Mouse (Mus musculus) hindbrain, embryonic 10.5 days (tissue): ENCODE results near the gene Cdyl. TPM values are rescaled to one million over a fixed set of nuclear protein-coding genes. Genes with fewer than 3 reads are reported as not detected.
A peak's percentile ranks its signal among the peaks of the same experiment; 100 is the strongest.
"Not testable (repeated sequence)": the region's sequence is repeated elsewhere in the genome, so short reads cannot be mapped to it uniquely, and the experiment has no call there.

Source experiments
- DNase-seq: peaks from one replicate; pipeline ENCODE4 v3.0.0-alpha.2; 2017; ENCODE audit warnings: low spot score
- H3K27ac ChIP-seq: fragments of 300-500 bp; sonication (generic); 2 replicates; pipeline ENCODE4 v1.5.1; 2016; ENCODE audit warnings: mild to moderate bottlenecking, moderate library complexity
- H3K27me3 ChIP-seq: fragments of 300-500 bp; sonication (generic); 2 replicates; pipeline ENCODE4 v1.6.1; 2016; ENCODE audit warnings: mild to moderate bottlenecking; ENCODE audit not compliant: poor library complexity, insufficient read depth, severe bottlenecking
- H3K36me3 ChIP-seq: fragments of 300-500 bp; sonication (generic); 2 replicates; pipeline ENCODE4 v1.6.1; 2016; ENCODE audit warnings: mild to moderate bottlenecking, moderate library complexity
- H3K4me1 ChIP-seq: fragments of 300-500 bp; sonication (generic); replicated peaks from 2 replicates; pipeline ENCODE4 v1.6.1; 2016; ENCODE audit warnings: mild to moderate bottlenecking
- H3K4me3 ChIP-seq: fragments of 300-500 bp; sonication (generic); 2 replicates; pipeline ENCODE4 v1.5.1; 2016; ENCODE audit warnings: mild to moderate bottlenecking, moderate library complexity
- H3K9me3 ChIP-seq: fragments of 300-500 bp; sonication (generic); 2 replicates; pipeline ENCODE4 v1.6.1; 2016; ENCODE audit warnings: mild to moderate bottlenecking, moderate library complexity
- WGBS: fragments of 180-500 bp; shearing (Covaris S2); methylation state at CpG from one replicate; pipeline ENCODE4 v1.1.7; 2016; 5-methylcytosine and 5-hydroxymethylcytosine counted together
- polyA plus RNA-seq: library from polyadenylated mRNA; unstranded; fragments of >200 nt; fragmentation: Nextera tagmentation; extraction: Ambion mirVana; gene quantifications from 2 replicates; pipeline ENCODE4 v1.2.1, GENCODE M21; 2016

Cdyl gene
- polyA plus RNA-seq, 1 experiment from 2014 or later, result 11.4 TPM

GRCm38 (mm10) chr13:35813348-35814127 lies 153.9 kb downstream of the Cdyl start:
- Histone ChIP-seq H3K27me3 (no peaks in the 10 kb centered on the region), H3K27ac (no peak overlapping the region), H3K4me3 (no peak overlapping the region), H3K36me3 (peaks cover 28% of the 10 kb centered on the region), H3K9me3 (no peaks in the 10 kb centered on the region), H3K4me1 (peaks cover 16% of the 10 kb centered on the region)
- DNase-seq, result no peak
- WGBS, result 89% methylated on average over 7 of the region's 7 CpGs

- 96% methylated on average over 8 of the region's 8 CpGs for WGBS
- no peak for DNase-seq
These were observed 155.6 kb downstream of the Cdyl start for GRCm38 (mm10) chr13:35815205-35815726.

GRCm38 (mm10) chr13:35815782-35816368 lies 156.2 kb downstream of the Cdyl start:
- Histone ChIP-seq H3K4me3 (no peak overlapping the region), H3K27me3 (no peaks in the 10 kb centered on the region), H3K27ac (no peak overlapping the region), H3K36me3 (peaks cover 47% of the 10 kb centered on the region), H3K4me1 (peaks cover 16% of the 10 kb centered on the region), H3K9me3 (no peaks in the 10 kb centered on the region)
- WGBS, result 94% methylated on average over 16 of the region's 16 CpGs
- no peak for DNase-seq

More at GRCm38 (mm10) chr13:35815205-35815726, 155.6 kb downstream of the Cdyl start:
- Histone ChIP-seq H3K4me1 (peaks cover 16% of the 10 kb centered on the region), H3K4me3 (no peak overlapping the region), H3K36me3 (peaks cover 44% of the 10 kb centered on the region), H3K27ac (no peak overlapping the region), H3K27me3 (no peaks in the 10 kb centered on the region), H3K9me3 (no peaks in the 10 kb centered on the region)

- Histone ChIP-seq H3K27me3 (no peaks in the 10 kb centered on the region), H3K36me3 (peaks cover 47% of the 10 kb centered on the region), H3K27ac (no peak overlapping the region), H3K4me3 (no peak overlapping the region), H3K4me1 (peaks cover 1% of the 10 kb centered on the region; the same call in 1 of the 2 replicates), H3K9me3 (no peaks in the 10 kb centered on the region)
- DNase-seq, result no peak
- 71% methylated on average over 3 of the region's 3 CpGs for WGBS
These were observed 158.0 kb downstream of the Cdyl start for GRCm38 (mm10) chr13:35817626-35818025.

GRCm38 (mm10) chr13:35818060-35818459 lies 158.4 kb downstream of the Cdyl start:
- WGBS, result 96% methylated on average over 4 of the region's 4 CpGs
- H3K36me3 ChIP-seq, result peaks cover 47% of the 10 kb centered on the region
- no peaks in the 10 kb centered on the region for H3K4me1 ChIP-seq
- no peaks in the 10 kb centered on the region for H3K27me3 ChIP-seq
- no peaks in the 10 kb centered on the region for H3K9me3 ChIP-seq
- H3K4me3 ChIP-seq, result no peak overlapping the region
- no peak overlapping the region for H3K27ac ChIP-seq
- DNase-seq, result no peak

GRCm38 (mm10) chr13:35821821-35822454 lies 162.3 kb downstream of the Cdyl start:
- DNase-seq, result no peak
- no peaks in the 10 kb centered on the region for H3K4me1 ChIP-seq
- H3K27ac ChIP-seq, result no peak overlapping the region
- H3K36me3 ChIP-seq, result peaks cover 65% of the 10 kb centered on the region
- no peak overlapping the region for H3K4me3 ChIP-seq
- H3K9me3 ChIP-seq, result no peaks in the 10 kb centered on the region
- WGBS, result 86% methylated on average over 10 of the region's 10 CpGs
- no peaks in the 10 kb centered on the region for H3K27me3 ChIP-seq

GRCm38 (mm10) chr13:35822795-35823194 lies 163.2 kb downstream of the Cdyl start:
- Histone ChIP-seq H3K36me3 (peaks cover 61% of the 10 kb centered on the region), H3K27me3 (no peaks in the 10 kb centered on the region), H3K4me3 (no peak overlapping the region), H3K27ac (no peak overlapping the region), H3K9me3 (no peaks in the 10 kb centered on the region), H3K4me1 (no peaks in the 10 kb centered on the region)
- no peak for DNase-seq
- 92% methylated on average over 8 of the region's 8 CpGs for WGBS

GRCm38 (mm10) chr13:35825639-35826038 lies 166.0 kb downstream of the Cdyl start:
- H3K4me1 ChIP-seq, result no peaks in the 10 kb centered on the region
- 91% methylated on average over 2 of the region's 2 CpGs for WGBS
- no peak for DNase-seq

GRCm38 (mm10) chr13:35832676-35833075 lies 173.0 kb downstream of the Cdyl start:
- WGBS, result 76% methylated on average over 6 of the region's 6 CpGs
- H3K36me3 ChIP-seq, result 0 out of 2 replicates have a peak, but pooled peaks cover 4% of the 10 kb centered on the region
- no peaks in the 10 kb centered on the region for H3K9me3 ChIP-seq
- no peaks in the 10 kb centered on the region for H3K27me3 ChIP-seq
- peaks cover 14% of the 10 kb centered on the region for H3K4me1 ChIP-seq
- no peak for DNase-seq
- no peak overlapping the region for H3K27ac ChIP-seq
- no peak overlapping the region for H3K4me3 ChIP-seq

More at GRCm38 (mm10) chr13:35825639-35826038, 166.0 kb downstream of the Cdyl start:
- Histone ChIP-seq H3K27me3 (no peaks in the 10 kb centered on the region), H3K27ac (no peak overlapping the region), H3K36me3 (peaks cover 35% of the 10 kb centered on the region), H3K4me3 (no peak overlapping the region), H3K9me3 (no peaks in the 10 kb centered on the region)

GRCm38 (mm10) chr13:35833941-35834340 lies 174.3 kb downstream of the Cdyl start:
- H3K4me3 ChIP-seq, result no peak overlapping the region
- DNase-seq, result no peak
- no peaks in the 10 kb centered on the region for H3K9me3 ChIP-seq
- peak overlapping the region; percentile 29; the same call in 1 of the 2 replicates for H3K27ac ChIP-seq
- H3K36me3 ChIP-seq, result 0 out of 2 replicates have a peak, but pooled peaks cover 4% of the 10 kb centered on the region
- WGBS, result 46% methylated on average over 6 of the region's 6 CpGs
- H3K4me1 ChIP-seq, result peaks cover 14% of the 10 kb centered on the region
- no peaks in the 10 kb centered on the region for H3K27me3 ChIP-seq

GRCm38 (mm10) chr13:35835669-35836068 lies 176.0 kb downstream of the Cdyl start:
- 92% methylated on average over 7 of the region's 7 CpGs for WGBS
- DNase-seq, result no peak

GRCm38 (mm10) chr13:35836501-35836900 lies 176.9 kb downstream of the Cdyl start:
- H3K27ac ChIP-seq, DNase-seq, H3K9me3 ChIP-seq, H3K27me3 ChIP-seq, H3K4me3 ChIP-seq: not testable (repeated sequence)
- peaks cover 14% of the 10 kb centered on the region for H3K4me1 ChIP-seq
- 96% methylated on average over 7 of the region's 7 CpGs for WGBS
- H3K36me3 ChIP-seq, result peaks cover 10% of the 10 kb centered on the region; the same call in 1 of the 2 replicates

More at GRCm38 (mm10) chr13:35835669-35836068, 176.0 kb downstream of the Cdyl start:
- Histone ChIP-seq H3K9me3 (no peaks in the 10 kb centered on the region), H3K4me1 (peaks cover 14% of the 10 kb centered on the region), H3K27ac (no peak overlapping the region), H3K4me3 (no peak overlapping the region), H3K27me3 (no peaks in the 10 kb centered on the region), H3K36me3 (peaks cover 6% of the 10 kb centered on the region; the same call in 1 of the 2 replicates)
